Mouse (Mus musculus) urinary bladder, postnatal 25 days (tissue): ENCODE measurements around the gene Phc2.

Experiments
- DNase-seq: peaks from one replicate; pipeline ENCODE4 v3.0.0; 2022; ENCODE audit warnings: low spot score

Gene Phc2

DNA sequence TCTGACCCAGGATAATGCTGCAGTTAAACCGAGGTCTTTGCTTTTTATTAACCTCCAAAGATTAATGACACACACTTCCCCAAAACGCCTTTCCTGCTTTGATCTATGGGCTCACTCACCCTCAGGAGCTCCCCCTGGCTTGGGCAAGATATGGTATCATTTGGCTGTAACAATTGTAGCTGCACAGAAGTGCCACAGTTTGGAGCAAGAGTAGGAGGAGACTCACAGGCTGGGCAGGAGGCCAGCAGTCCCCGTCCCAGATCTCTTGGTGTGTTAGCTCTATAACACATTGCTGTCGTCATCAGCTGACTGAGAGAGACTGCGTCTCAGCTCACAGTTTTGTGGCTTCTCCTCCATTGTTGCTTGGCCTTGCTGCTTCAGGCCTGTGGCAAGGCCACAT is 65.6 kb downstream of the Phc2 start:
- no peak for DNase-seq

DNA sequence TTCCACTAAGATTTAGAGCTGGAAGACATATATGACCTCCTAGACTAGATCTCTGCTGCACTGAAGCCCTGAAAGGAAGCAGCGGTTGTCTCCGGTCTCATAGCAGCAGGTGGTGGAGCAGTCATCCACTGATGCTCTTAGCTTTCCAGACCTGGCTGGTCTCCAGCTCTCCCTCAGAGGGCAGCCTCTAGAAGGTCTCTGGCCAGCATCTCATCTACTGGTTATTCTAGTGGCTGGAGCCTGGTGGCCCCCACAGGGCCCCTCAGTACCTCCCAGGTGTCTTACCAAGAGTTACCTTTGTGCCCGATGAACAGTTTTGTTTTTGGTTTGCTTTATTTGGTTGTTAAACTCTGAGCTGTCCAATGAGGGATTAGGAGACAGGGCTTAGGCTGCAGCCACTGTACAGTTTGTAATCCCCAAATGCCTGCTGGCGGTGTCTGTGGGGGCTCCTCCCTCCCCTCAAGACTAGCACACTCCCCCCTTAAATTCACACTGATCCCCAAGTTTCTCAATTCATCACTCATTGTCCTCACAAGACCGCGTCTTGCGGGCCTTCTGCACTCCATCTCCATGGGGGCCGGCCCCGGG is 66.7 kb downstream of the Phc2 start:
- no peak for DNase-seq

DNA sequence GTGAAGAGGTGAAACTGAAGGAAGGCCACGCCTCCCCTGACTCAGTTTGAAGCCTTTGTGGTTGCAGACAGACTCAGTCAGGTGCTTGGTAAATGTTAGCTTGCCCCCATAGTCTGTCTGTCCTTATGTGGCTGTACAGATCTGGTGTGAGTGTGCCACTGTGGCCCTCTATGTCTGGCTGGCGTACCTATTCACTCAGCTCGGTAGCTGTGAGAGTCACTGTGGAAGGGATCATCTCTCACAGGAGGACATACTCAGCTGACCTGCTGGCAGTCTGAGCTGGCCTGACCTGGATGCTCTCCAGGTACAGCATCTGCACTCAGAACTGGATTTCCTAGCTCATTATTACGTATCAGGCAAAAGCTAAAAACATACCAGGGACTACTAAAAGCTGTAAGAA is 67.3 kb downstream of the Phc2 start:
- no peak for DNase-seq

DNA sequence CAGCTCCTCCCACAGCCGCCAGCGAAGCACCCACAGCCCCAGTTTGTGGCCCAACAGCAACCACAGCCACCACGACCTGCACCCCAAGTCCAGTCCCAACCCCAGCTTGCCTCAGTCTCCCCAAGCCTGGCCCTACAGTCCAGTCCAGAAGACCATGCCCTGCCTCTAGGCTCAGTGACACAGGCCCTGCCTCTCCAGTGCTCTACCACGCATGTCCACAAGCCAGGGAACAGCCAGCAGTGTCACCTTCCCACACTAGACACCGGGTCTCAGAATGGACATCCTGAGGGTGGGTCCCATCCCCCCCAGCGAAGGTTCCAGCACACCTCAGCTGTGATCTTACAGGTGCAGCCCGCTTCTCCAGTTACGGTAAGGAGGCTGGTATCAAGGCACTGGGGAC is 68.4 kb downstream of the Phc2 start:
- no peak for DNase-seq

DNA sequence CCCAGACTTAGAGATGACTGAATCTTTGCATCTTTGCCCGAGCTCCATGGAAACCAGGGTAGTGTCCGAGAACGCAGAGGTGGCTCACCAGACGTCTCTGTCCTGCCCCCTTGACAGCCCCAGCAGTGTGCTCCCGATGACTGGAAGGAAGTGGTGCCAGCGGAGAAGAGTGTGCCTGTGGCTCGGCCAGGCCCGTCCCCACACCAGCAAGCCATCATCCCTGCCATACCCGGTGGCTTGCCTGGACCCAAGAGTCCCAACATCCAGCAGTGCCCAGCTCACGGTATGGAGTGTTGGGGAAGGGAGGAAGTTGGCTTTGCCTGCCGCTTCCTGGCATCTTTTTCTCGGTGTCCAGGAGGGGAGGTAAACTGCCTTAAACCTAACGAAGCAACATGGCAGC is 68.9 kb downstream of the Phc2 start:
- DNase-seq, result no peak

DNA sequence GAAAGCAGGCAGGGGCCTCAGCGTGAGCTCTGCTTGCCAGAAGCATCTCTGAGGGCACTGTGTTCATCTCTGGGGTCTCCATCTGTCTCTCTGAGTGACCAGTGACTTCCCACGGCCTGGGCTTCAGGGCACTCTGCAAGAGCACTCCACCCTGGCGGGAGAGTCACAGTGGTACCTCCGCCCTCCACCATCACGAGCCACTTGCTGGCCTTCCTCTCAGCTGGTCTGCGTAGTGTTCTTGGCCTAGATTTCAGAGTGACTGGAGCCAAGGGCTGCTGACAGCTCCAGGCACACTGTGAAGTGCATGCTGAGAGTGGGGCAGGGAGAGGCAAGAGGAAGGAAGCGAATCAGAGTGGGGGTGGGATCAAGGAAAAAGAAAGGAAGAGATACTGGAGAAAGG is 69.6 kb downstream of the Phc2 start:
- DNase-seq, result no peak

DNA sequence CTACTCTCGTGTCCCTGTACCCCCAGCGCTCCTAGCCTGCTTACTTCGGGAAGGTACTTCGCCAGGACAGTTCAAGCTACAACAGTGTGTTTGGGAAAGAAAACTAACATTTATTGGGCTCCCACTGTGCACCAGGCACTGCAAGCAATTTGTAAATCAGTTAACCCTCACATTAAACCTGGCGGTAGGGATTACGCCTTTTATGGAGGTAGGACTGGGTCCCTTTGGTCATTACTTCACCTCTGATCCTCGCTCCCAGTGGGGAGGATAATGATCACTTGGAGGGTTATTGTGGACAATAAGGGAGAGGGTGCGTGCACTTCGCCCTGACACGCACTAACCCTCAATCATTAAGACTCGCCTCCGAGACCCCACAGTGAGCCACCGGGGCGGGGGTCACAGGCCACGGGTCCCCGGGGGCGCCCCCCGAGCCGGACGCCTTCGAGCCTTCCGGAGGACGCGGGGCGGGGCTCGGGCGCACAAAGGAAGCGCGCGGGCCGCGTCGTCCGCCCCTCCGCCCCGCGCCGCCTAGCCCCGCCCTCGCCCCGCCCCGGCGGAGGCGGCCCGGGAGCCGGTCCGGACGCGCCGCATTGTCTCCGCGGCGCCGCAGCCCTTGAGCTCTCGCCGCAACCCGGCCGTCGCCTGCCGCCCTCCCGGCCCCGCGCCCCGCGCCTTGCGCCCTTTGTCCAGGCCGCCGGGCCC is 72.7 kb downstream of the Phc2 start:
- peak; percentile 86 for DNase-seq

DNA sequence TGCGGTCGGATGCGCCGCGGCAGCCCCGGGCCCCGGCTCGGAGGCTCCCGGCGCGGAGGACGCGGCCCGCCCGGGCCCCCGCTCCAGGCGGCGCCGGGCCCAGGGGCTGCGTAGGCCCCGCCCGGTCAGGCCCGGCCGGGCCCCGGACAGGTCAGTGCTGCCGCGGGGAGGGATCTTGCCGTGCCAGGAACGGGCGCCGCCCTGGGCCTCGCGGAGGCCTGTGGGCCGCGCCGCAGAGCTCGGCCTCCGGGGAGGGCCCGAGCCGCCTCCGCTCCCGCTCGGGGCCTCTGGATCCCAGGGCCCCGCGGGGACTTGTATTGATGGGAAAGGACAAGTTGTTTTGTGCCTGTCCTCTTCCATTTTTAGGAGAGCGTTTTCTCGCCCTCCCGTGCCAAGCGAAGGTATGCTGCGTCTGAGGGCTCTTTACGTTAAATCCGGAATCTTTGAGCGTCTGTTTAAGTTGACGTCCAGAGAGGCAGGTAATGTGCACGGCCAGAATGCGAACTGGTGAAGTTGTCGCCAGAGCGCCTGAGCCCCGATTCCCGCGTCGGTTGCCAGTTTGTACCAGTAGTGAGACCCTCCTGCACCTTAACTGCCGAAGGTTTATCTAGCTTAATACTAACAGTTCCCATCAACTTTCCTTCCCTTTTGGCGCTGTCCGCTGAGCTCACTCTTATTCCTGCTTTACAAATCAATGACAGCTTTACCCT is 73.4 kb downstream of the Phc2 start:
- peak; percentile 58 for DNase-seq

DNA sequence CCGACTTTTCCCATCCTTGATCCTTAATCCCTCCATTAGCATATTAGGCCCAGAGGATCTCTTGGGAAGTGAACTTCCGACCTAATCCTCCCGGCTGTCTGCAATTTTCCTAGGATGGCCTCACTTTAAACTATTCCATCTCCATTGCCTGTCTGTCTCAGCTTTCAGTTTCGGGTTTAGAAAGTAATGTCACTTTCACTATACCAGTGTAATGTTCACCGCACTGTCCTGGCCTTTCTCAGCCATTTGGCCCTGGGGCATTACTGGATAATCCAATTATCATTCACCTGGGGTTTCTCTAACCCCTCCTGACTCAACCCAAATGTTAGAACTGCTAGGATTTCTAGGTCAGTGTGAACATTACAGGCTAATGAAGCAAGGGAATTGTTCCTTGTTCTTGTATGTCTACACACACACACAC is 73.9 kb downstream of the Phc2 start:
- no peak for DNase-seq

DNA sequence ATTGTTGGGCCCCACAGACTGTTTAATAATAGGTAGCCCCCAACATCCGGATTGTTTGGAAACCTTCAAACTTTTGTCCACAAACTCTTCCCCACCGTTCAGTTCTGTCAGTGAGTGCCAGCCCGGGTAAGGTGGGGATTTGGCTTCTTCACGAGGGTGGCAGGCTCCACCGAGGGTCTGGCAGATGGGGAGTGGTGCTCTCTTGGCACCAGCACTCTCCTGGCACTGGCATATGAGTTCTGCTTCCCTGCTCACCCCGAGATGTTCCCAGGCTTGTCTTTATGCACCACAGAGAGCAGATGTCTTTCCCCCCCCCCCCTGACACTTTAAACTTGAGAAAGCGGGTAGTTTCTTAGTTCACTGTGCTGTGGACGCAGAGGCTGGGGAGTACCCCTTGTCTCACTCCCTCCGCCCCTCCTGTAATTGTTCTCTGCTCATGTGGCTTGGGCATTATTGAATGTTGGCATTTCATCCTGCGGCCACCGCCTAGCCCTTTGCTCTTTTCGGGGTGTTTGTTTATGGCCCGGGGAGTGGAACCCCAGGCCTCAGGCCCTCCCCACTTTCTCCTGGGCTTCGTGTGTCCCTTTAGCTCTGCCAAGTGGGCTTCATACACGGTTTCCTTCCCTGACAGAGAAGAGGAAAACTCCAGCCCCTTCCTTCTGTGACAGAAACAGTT is 74.7 kb downstream of the Phc2 start:
- no peak for DNase-seq

DNA sequence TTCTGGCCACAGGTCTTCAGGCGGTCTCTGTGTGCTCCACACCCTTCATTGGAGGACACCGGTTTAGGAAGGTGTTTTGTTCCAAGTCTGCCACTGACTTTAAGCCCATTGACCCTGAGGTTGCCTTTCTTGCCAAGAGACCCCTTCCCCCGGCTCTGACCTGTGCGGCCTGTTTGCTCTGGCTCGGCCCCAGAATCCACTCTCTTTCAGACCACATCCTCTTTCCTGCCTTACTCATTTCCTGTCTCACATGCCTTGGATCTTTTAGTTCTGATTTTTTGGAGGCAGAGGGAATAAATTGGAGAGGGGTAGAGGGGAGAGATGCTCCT is 75.2 kb downstream of the Phc2 start:
- no peak for DNase-seq

DNA sequence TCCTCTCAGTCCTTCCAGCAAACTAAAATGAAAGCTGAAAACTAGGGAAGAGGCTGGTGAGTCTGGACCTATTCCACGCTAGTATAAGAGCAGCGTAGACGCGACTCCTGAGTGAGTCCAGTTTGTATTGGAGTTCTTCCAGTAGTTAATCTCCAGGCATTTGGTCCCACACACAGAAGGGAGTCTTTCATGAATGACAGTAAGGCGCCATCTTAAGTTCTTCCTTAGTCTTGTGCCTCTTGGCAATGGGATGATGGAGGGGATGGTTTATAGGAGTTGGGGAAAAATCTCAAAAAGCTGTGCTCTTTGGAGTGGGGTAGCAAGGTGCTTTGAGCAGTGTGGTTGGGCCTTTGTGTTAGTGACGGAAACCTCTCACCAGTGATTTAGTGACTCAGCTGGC is 75.8 kb downstream of the Phc2 start:
- DNase-seq, result no peak

DNA sequence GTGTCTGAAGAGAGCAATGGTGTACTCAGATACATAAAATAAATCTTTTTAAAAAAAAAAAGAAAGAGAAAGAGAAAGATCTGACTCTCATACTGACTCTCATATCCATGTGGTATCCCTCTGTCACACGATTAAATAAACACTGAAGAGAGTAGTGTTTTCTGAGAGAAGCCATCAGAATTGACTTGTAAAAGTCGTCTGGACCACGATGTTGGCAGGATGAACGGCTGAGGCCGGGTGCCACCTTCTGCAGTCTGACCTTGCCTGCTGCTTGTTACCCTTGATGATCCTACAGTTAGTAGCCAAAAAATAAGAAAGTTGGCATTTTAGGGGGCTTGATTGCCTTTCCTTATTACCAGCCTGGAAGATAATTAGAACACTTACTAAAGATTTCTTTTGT is 78.3 kb downstream of the Phc2 start:
- DNase-seq, result no peak

DNA sequence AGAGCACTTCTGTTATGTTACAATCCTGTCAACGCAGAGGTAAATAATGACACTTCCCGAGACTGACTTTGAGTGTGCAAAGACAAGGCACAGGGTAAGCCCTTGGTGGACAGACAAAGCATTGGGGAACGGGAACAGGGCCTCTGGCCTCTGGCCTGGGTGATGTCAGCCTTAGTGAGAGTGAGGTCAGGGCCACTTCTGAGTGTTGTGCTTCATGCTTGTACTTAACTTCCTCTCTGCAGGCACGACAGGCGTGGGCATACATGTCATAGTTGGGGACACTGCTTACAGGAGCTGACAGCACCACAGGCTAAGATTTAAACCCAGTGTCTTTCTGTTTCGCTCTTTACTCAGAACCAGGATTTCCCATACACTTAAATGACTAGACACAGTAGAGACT is 79.0 kb downstream of the Phc2 start:
- DNase-seq, result no peak

DNA sequence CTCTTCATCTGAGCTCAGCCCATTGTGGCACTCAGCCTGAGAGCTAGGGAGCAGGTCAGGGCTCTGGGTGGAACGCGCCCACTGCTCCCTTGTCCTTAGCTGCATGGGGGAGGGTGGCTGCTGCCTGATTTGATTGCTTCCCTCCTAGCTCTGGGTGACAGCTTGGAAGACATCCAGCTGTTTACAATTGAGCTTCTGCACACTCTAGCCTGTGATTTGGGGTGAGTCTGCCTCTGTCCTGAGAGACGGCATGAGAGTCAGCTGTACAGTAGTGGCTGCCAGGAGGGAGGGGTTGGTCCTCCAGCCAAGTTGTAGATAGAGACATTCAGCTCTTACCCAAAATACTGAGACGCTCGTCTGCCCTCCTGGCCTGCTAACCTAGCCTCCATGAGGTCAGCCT is 79.7 kb downstream of the Phc2 start:
- DNase-seq, result peak; percentile 40

DNA sequence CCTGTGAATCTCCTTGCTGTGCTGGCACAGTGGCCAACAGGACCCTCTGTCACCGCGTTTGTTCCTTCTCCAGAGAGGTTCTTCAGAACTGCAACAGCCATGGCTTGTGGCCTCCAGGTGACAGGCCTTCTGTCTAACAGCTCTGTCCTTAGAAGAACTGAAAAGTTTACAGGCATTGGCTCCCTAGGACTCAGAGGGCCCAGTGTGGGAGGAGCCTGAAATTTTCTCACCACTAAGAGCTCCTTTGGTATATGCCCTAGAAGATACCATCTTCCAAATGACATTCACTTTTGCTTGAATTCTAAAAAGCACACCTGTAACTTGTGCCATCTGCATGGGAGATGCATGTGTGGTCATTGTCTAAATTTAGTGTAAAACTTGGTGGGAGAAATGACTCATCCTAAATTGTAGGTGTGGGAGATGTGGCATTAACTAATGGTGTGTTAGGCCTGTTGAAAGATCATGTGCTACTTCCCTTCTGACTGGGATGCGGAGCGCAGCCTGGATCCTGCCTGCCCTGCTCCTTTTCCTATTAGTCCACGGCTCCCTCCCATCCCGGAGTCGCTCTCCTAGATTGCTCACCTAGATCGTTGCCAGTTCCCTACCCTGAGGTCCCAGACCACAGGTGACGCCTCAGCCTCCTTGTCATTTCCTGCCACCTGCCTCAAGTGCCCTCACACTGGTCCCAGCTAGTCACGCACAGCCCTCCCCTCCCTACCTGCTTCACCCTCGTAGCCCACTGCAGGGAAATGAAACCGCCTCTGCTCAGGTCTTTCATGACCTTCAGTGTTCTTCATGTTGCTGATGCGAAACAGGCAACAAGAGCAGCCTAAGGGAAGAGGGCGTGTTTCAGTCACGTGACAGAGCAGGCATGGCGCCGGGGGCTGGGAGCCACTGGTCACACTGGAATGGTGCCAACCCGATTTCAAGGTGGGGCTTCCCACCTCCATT is 80.5 kb downstream of the Phc2 start:
- no peak for DNase-seq

DNA sequence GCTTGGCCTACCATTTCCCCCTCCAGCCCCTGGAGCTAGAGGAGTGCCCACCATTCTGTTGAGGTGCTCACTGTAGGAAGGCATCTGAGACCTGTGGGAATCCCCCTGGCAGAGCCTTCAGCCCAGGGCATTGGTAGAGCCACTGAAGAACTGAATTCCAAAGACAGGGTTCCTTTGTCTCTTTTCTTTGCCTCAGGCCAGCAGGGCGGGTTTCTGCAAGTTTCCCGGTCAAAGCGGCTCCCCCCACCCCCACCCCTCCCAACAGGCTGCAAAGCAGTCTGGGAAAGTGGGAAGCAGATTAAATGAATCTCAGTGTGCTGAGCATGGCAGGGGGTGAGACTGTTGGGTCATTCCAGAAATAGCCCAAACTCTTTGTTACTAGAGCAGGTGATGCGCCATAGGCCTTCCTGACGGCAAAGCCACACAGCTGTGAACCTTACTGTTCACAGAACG is 82.7 kb downstream of the Phc2 start:
- DNase-seq, result no peak

DNA sequence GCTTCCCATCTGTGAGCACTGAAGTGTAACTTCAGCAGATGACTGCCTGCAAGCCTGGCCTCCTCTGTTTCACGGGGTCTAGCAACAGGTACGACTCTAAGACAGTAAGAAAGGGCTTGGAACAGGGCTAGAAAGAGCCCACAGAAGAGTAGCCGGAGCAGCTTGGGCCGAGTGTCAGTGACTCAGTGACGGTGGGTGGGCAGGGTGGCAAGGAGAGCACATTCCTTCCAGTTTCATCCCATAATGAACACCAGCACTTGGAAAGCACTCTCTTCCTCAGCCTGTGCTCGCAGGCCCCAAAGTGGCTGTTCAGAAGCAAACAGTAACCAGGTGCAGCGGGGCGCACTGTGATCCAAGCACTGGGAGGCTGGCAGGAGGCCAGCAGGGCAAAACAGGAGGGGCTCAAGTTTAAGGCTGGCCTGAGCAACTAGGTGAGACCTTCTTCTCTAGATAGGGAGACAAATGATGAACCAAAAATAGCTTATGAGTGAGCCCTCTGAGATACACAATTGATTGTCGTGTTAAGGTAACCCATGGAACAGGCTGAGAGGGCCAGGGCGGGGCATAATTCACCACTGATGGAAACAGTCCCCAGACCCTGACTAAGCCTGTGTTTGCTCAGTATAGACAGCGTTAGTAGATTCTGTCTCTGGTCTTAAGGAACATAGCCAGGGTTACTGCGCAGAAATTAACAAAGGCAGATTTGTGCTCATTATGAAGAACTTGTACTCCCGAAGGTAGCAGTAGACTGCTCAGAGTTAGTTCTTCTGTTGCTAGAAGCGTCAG is 83.5 kb downstream of the Phc2 start:
- no peak for DNase-seq

DNA sequence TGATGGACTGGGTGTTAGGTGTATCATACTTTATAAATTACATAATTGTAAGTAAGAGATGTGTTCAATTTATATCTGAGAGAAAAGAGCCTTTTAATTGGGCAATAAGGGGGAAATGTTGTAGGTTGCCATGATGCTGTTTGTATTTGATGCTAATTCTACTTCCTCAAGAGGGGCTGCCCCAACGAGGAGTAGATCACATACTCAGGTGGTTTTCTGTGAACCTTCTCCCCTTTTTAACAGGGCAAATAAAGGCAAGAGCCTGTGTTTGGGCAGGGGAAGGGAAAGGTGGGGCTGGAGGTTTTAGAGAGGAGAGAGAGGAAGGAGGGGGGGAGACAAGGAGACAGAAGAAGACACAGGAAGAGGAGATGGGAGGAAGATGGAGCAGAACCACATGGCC is 86.4 kb downstream of the Phc2 start:
- DNase-seq, result no peak

DNA sequence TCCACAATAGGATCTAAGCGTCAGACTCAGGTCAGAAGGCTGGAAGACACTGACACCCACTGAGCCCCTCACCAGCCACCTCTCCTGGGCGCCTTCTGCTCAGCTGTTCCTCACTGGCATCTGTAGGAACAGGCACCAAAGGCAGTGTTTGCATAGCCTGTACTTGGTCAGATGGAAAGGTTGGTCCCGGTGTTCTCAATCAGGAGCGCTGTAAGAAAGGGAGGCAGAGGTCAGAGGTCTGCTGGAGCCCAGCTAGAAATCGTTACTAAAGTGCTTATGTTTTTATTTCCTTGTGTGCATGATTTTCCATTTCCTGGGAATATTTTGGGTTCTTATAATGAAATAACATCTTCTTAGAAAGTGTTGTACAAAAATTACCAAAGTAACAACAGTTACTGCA is 87.4 kb downstream of the Phc2 start:
- DNase-seq, result no peak

DNA sequence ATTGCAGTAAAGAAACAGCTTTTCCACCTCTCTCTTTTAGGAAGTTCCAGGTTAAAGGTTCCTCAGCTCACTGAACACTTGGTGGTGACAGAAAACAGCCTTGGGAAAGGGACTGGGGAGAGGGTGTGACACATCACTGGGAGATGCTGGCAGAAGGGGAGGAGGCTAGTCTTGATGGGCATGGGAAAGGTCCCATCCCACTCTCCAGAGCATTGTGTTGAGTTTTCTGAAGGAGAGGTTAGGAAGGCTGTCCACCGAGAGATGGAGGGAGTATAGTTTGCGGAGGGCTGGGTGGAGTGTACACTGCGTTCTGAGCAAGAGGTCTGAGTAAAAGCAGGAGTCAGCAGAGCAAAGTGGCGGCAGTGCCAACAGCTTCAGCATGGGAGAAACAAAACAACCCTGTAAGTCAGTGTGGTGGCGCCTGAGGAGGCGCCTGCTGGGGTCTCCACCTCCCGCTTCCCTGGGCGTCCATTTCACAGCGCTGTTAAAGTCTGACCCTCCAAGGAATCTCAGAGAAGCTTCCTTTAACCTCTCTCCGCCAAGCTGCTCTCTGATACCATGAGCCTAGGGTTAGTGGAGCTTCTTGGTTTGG is 88.0 kb downstream of the Phc2 start:
- DNase-seq, result no peak
